Mouse (Mus musculus) midbrain, embryonic 10.5 days (tissue): Measurements from ENCODE around the gene Adgrl2. TPM values are rescaled to one million over a fixed set of nuclear protein-coding genes. Genes with fewer than 3 reads are reported as not detected.

Source experiments
- DNase-seq: peaks from one replicate; pipeline ENCODE4 v3.0.0-alpha.2; 2017; ENCODE audit warnings: low spot score
- H3K27ac ChIP-seq: fragments of 300-500 bp; sonication (generic); replicated peaks from 2 replicates; pipeline ENCODE4 v1.5.1; 2016; ENCODE audit warnings: mild to moderate bottlenecking
- H3K27me3 ChIP-seq: fragments of 300-500 bp; sonication (generic); 2 replicates; pipeline ENCODE4 v1.6.1; 2016; ENCODE audit warnings: low read depth, mild to moderate bottlenecking; ENCODE audit not compliant: poor library complexity, severe bottlenecking
- H3K36me3 ChIP-seq: fragments of 300-500 bp; sonication (generic); 2 replicates; pipeline ENCODE4 v1.6.1; 2016; ENCODE audit warnings: mild to moderate bottlenecking, moderate library complexity
- H3K4me1 ChIP-seq: fragments of 300-500 bp; sonication (generic); 2 replicates; pipeline ENCODE4 v1.6.1; 2016
- H3K4me3 ChIP-seq: fragments of 300-500 bp; sonication (generic); 2 replicates; pipeline ENCODE4 v1.5.1; 2016; ENCODE audit warnings: mild to moderate bottlenecking, moderate library complexity
- H3K9me3 ChIP-seq: fragments of 300-500 bp; sonication (generic); replicated peaks from 2 replicates; pipeline ENCODE4 v1.6.1; 2016; ENCODE audit warnings: mild to moderate bottlenecking
- WGBS: fragments of 180-500 bp; shearing (Covaris S2); methylation state at CpG from one replicate; pipeline ENCODE4 v1.1.7; 2016; 5-methylcytosine and 5-hydroxymethylcytosine counted together
- polyA plus RNA-seq: library from polyadenylated mRNA; unstranded; fragments of >200 nt; fragmentation: Nextera tagmentation; extraction: Ambion mirVana; gene quantifications from 2 replicates; pipeline ENCODE4 v1.2.1, GENCODE M21; 2016

The Adgrl2 gene
- polyA plus RNA-seq, 1 experiment from 2014 or later: 76.6 TPM

DNA sequence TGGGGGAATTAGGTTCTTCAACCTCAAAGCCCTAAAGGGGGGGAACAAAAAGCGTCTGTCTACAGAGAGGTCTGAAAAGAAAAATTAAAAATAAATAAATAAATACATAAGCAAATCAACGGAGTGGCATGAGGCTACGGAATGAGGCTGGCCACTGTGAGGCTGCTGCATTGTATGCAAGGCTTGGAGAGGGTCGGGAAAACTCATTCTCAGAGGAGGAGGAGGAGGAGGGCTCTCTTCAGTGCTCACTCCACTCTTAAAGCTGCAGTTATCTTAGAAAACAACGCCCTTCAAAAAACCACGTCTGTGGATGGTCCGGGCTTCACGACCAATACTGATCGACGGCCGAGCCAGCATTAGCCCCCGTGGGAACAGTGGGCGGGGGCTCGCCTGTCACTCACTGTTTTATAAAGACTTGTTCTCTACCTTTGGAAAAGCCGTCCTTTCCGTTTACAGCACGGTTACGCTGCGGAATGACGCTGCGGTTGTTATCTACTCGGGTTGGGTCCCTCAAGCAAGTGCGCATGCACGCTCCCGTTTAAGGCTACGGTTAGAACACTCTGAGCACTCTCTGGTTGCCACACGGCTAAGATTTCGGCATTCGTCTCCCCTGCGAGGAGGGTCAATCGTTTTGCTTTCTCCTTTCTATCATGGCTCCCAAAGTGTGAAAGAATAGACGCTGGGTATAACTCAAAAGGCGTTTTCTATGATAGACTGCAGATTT, 170.9 kb downstream of the Adgrl2 start:
- 88% methylated on average over 33 of the region's 33 CpGs for WGBS
- DNase-seq: no peak
- no peaks in the 10 kb centered on the region; the same call in 1 of the 2 replicates for H3K9me3 ChIP-seq
- no peak overlapping the region for H3K27ac ChIP-seq
- H3K4me1 ChIP-seq: no peaks in the 10 kb centered on the region
- no peaks in the 10 kb centered on the region for H3K27me3 ChIP-seq
- H3K36me3 ChIP-seq: peaks cover 100% of the 10 kb centered on the region
- H3K4me3 ChIP-seq: no peak overlapping the region

DNA sequence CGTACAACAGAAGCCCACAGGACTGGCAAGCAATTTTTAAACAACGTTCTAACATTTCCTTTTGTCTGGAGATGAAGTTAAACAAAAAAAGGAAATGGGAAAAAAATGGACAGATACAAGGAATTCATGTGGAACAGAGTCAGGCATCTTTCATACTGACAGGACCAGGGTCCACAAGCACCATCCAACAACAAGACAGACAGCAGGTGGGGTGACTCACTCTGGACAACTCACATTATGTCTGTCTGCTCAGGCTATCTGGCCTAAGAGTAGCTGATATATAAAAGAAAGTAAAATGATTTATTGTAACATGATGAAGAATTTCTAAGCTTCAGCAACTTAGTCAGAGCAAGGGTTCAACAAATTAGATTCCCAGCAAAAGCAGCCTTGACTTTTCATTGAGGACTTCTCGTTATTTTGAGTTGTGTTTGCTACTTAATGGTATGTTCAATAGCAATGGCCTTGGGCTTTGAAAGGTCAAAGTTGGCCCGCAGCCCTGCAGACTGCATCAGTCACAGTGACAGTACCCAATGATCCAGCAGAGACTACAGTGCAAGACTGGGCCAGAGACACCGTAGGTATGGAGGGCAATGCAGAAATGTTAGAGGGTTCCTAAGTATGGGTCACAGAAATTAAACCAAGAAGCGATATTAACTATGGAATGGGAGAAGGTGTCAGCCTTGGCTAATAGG, 171.8 kb downstream of the Adgrl2 start:
- 93% methylated on average over 6 of the region's 6 CpGs for WGBS

GRCm38 (mm10) chr3:148817491-148817890, 172.9 kb downstream of the Adgrl2 start:
- peaks cover 81% of the 10 kb centered on the region for H3K36me3 ChIP-seq

More for the DNA sequence above, 171.8 kb downstream of the Adgrl2 start:
- Histone ChIP-seq H3K4me3 (no peak overlapping the region), H3K27ac (no peak overlapping the region), H3K27me3 (no peaks in the 10 kb centered on the region), H3K36me3 (peaks cover 92% of the 10 kb centered on the region), H3K4me1 (no peaks in the 10 kb centered on the region), H3K9me3 (no peaks in the 10 kb centered on the region; the same call in 1 of the 2 replicates)
- no peak for DNase-seq

GRCm38 (mm10) chr3:148813121-148813520, 177.2 kb downstream of the Adgrl2 start:
- peaks cover 37% of the 10 kb centered on the region for H3K36me3 ChIP-seq
- no peak overlapping the region for H3K27ac ChIP-seq
- no peak overlapping the region for H3K4me3 ChIP-seq
- 85% methylated on average over 6 of the region's 6 CpGs for WGBS
- DNase-seq: no peak
- H3K4me1 ChIP-seq: peaks cover 10% of the 10 kb centered on the region; the same call in 1 of the 2 replicates
- no peaks in the 10 kb centered on the region for H3K27me3 ChIP-seq
- H3K9me3 ChIP-seq: no peaks in the 10 kb centered on the region; the same call in 1 of the 2 replicates

More at GRCm38 (mm10) chr3:148817491-148817890, 172.9 kb downstream of the Adgrl2 start:
- Histone ChIP-seq H3K27ac (no peak overlapping the region), H3K27me3 (no peaks in the 10 kb centered on the region), H3K4me3 (no peak overlapping the region), H3K9me3 (no peaks in the 10 kb centered on the region; the same call in 1 of the 2 replicates), H3K4me1 (peaks cover 3% of the 10 kb centered on the region; the same call in 1 of the 2 replicates)
- WGBS: 93% methylated on average over 25 of the region's 25 CpGs
- DNase-seq: no peak

- Histone ChIP-seq H3K27me3 (no peaks in the 10 kb centered on the region), H3K4me3 (no peak overlapping the region), H3K27ac (no peak overlapping the region), H3K4me1 (peaks cover 10% of the 10 kb centered on the region; the same call in 1 of the 2 replicates), H3K36me3 (peaks cover 27% of the 10 kb centered on the region), H3K9me3 (no peaks in the 10 kb centered on the region; the same call in 1 of the 2 replicates)
- 70% methylated on average over 1 of the region's 1 CpGs for WGBS
- DNase-seq: no peak
These were observed 178.3 kb downstream of the Adgrl2 start for GRCm38 (mm10) chr3:148812059-148812458.

DNA sequence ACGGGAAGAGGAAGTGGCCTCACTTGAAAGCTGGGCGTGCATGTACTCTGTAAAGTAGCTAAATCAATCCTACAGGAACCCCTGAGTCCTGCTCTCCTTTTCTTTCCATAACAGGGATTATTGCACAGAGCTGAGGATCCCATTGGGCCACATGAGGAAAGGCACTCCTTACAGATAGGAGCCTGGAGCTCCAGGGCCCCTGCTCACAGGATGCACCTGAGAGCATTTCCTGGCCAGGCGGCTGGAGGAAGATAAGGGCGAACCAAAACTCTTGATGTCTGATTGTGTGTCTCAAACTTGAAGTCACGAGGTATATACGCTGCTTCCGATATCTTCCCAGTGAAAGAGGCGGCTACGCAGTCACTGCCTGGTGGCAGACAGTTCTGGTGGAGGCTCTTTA, 183.4 kb downstream of the Adgrl2 start:
- Histone ChIP-seq H3K36me3 (no peaks in the 10 kb centered on the region), H3K9me3 (no peaks in the 10 kb centered on the region), H3K4me1 (peaks cover 8% of the 10 kb centered on the region; the same call in 1 of the 2 replicates), H3K27me3 (no peaks in the 10 kb centered on the region), H3K27ac (no peak overlapping the region), H3K4me3 (no peak overlapping the region)
- WGBS: 90% methylated on average over 9 of the region's 9 CpGs
- DNase-seq: no peak

GRCm38 (mm10) chr3:148793286-148793913, 197.0 kb downstream of the Adgrl2 start:
- no peak overlapping the region for H3K27ac ChIP-seq
- no peak overlapping the region for H3K4me3 ChIP-seq
- 80% methylated on average over 10 of the region's 10 CpGs for WGBS
- no peaks in the 10 kb centered on the region for H3K36me3 ChIP-seq
- DNase-seq: no peak
- no peaks in the 10 kb centered on the region for H3K9me3 ChIP-seq
- 0 out of 2 replicates have a peak, but pooled peaks cover 5% of the 10 kb centered on the region for H3K4me1 ChIP-seq
- no peaks in the 10 kb centered on the region for H3K27me3 ChIP-seq

GRCm38 (mm10) chr3:148770310-148770709, 220.0 kb downstream of the Adgrl2 start:
- no peaks in the 10 kb centered on the region for H3K36me3 ChIP-seq
- peaks cover 7% of the 10 kb centered on the region for H3K4me1 ChIP-seq
- H3K4me3 ChIP-seq: no peak overlapping the region
- 92% methylated on average over 6 of the region's 6 CpGs for WGBS
- no peak overlapping the region for H3K27ac ChIP-seq
- no peak for DNase-seq
- no peaks in the 10 kb centered on the region for H3K9me3 ChIP-seq
- no peaks in the 10 kb centered on the region for H3K27me3 ChIP-seq
